In the genomic region with DNA sequence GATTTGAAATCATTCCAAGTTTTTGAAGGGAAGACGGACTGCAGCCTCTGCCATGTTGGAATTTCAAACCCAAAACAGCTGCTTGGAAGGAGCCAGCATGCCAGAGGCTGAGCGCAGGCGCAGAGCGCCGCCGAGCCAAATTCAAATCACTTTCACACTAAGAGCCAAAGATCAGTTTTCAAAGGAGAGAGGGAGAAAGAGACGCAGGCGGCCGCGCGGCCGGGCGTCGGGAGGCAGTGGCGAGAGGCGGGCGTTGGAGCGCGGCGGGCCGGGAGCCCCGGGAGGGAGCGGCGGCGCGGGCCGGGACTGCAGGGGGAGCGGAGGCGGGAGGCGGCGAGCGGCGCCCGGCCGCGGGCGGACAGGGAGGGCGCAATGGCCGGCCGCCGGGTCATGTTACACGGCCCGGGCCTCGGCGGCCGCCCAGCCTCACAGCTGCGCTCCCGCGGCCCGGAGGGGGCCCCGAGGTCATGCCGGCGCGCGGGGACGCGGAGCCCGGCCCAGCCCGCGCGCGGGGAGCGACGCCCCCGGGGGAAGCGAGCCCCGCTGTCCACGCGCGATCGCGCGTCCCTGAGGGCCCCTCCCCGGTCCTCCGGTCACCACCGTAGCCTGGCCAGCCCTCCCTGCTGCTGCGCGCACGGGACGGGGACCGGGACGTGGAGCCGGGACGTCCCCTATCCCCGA, we compare ENCODE assay signal across 8 mouse cellular contexts. TPM values are rescaled to one million over a fixed set of nuclear protein-coding genes. Genes with fewer than 3 reads are reported as not detected.
DNase-seq lines count a peak whose midpoint lies in the region; ATAC-seq and TF ChIP-seq lines count a peak whose summit lies in the region.

A gene (minus strand): TSS at position 102 of the 681 bp plus-strand sequence.

- H3K9me3 ChIP-seq in hindbrain, embryonic 15.5 days: no peaks in the 10 kb centered on the region

- intact Hi-C loops in left cerebral cortex, adult 2 months (cut with DNase I): no loop called here

- TF ChIP-seq CTCF in cortical plate, adult 2 months (IDR thresholded peaks at IDR 0.05; ENCODE audit: extremely low read depth, insufficient read depth, low read length): no peak
- no peak; the same call in none of the 2 replicates for TF ChIP-seq CTCF in left cerebral cortex, adult 2 months (IDR thresholded peaks at IDR 0.05)

- H3K4me3 ChIP-seq in cortical plate, adult 2 months (ENCODE audit: insufficient read depth, low read length): peak within 1 kb of the TSS; percentile 44
- H3K4me3 ChIP-seq in hindbrain, embryonic 15.5 days: peak within 1 kb of the TSS; percentile 89
- peak within 1 kb of the TSS; percentile 59 for H3K4me3 ChIP-seq in left cerebral cortex, adult 2 months

- H3K9ac ChIP-seq in hindbrain, embryonic 15.5 days: peak within 1 kb of the TSS; percentile 70

- TF ChIP-seq POLR2A in cortical plate, adult 2 months (IDR thresholded peaks at IDR 0.05; ENCODE audit: extremely low read depth, insufficient read depth, low read length): no peak

- peak; percentile 92 for DNase-seq in adrenal gland, adult 2 months
- peak; percentile 65 to 80 for DNase-seq in gastrocnemius, adult 8-10 months (ENCODE audit: low spot score in 2 of 2)
- peak; percentile 59 to 76 for DNase-seq in left cerebral cortex, adult 2 months (ENCODE audit: extremely low spot score in 1 of 2, low spot score in 2 of 2)
- peak; percentile 73 for DNase-seq in lung, postnatal 25 days (ENCODE audit: low spot score)
- DNase-seq in right cerebral cortex, postnatal 14 days: peak; percentile 47
- DNase-seq in adipocyte (ENCODE audit: low spot score): no peak

- no peaks in the 10 kb centered on the region for H3K36me3 ChIP-seq in hindbrain, embryonic 15.5 days

- H3K4me1 ChIP-seq in cortical plate, adult 2 months (ENCODE audit: control insufficient read depth, insufficient read depth, low read length): no peaks in the 10 kb centered on the region
- peaks cover 12% of the 10 kb centered on the region for H3K4me1 ChIP-seq in hindbrain, embryonic 15.5 days (replicated peaks)

- WGBS in hindbrain, embryonic 15.5 days: under 1% methylated on average over 68 of the region's 85 CpGs

- peak; percentile 82 for ATAC-seq in hindbrain, embryonic 15.5 days (ENCODE audit: low FRiP score, low read depth)

- H3K4me2 ChIP-seq in hindbrain, embryonic 15.5 days: peak within 1 kb of the TSS; percentile 91

- H3K27ac ChIP-seq in cortical plate, adult 2 months (ENCODE audit: insufficient read depth, low read length): peak within 1 kb of the TSS; percentile 50; the same call in 1 of the 2 replicates
- H3K27ac ChIP-seq in hindbrain, embryonic 15.5 days (replicated peaks): peak within 1 kb of the TSS; percentile 94
- peak within 1 kb of the TSS; percentile 71 for H3K27ac ChIP-seq in left cerebral cortex, adult 2 months

- no peaks in the 10 kb centered on the region for H3K27me3 ChIP-seq in hindbrain, embryonic 15.5 days

RNA-seq across cellular contexts. Expression of the gene that starts here (rescaled TPM):
- 1 to 10 TPM; 3.6 to 6.8 TPM for total RNA-seq in adrenal gland, adult 2 months (2021)
- 2.3 and 2.9 TPM in 2 replicates for polyA plus RNA-seq in adrenal gland, adult 2 months (2012; rRNA removed)
- polyA plus RNA-seq in cortical plate, adult 2 months (2012; rRNA removed): 1.3 and 1.4 TPM in 2 replicates
- 1 to 10 TPM; 2.5 to 3.4 (median 2.9) TPM for total RNA-seq in gastrocnemius, adult 8-10 months (2022)
- polyA plus RNA-seq in hindbrain, embryonic 15.5 days (2015; fragmentation: Nextera tagmentation; extraction: Ambion mirVana): 10.8 and 12.5 TPM in 2 replicates
- total RNA-seq in left cerebral cortex, adult 2 months (2021): 1 to 10 TPM; 3.0 to 6.0 TPM
